Mouse (Mus musculus): ENCODE data around the gene Akap11.

GRCm38 (mm10) chr14:78525611-78526457, 10.8 kb downstream of the Akap11 start:
- TF ChIP-seq CTCF (IDR thresholded peaks at IDR 0.05; ENCODE audit: low read depth, low read length) (no peak), POLR2A (IDR thresholded peaks at IDR 0.05; ENCODE audit: borderline replicate concordance, low read depth, low read length) (no peak)
